Mouse (Mus musculus) embryo, embryonic 10 days (tissue): ENCODE results near the gene Pgf.
A peak's percentile ranks its signal among the peaks of the same experiment; 100 is the strongest.

Experiments
- DNase-seq: peaks from one replicate; pipeline ENCODE4 v3.0.0-alpha.2; 2015; ENCODE audit warnings: low spot score

Gene Pgf

DNA sequence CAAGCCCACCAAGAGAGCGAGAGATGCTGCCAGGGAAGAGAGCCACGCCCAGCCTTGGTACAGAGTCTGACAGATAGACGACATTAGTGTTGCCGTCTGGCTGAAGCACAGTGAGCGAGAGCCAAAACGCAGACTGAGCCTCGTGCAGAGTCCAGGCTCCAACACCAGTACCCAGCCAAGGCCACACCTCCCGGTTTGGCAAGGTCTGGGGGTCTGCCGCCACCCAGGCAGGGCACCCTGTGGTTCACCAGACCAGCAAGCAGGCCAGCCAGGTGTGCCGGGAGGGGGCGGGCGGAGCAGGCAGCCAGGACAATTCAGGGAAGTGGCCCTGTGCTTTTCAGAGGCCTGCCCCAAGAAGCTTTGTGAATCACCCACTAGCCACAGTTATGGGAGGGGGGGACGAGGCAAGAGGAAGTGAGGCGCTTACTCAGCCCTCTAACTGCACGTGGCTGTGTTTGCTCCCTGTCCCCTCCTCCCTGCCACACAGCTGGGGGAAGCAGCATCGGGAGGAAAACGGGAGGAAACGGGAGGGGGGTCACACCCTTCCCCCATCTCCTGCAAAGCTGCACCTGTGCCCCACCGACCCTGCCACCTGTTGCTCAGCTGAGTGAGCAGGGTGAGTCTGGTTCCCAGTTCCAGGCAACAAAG is 15.0 kb upstream of the Pgf start:
- no peak for DNase-seq

DNA sequence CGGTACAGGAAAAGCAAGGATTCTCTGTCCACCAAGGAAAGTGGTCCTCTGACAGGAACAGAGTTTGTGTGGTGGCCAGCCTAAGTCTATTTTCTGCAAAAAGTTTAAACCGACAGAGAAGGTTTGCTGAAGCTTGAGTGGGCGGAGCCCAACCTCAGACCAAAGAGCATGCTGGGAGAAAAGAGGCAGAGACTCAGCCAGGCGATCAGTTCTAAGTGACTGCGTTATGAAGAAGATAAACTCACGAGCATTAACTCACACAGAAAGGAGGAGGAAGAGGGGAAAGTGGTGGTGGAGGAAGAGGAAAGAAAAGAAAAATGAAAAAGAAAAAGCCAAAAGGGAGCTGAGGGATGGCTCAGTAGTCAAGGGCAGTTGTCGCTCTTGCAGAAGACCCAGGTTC is 12.7 kb upstream of the Pgf start:
- no peak for DNase-seq

DNA sequence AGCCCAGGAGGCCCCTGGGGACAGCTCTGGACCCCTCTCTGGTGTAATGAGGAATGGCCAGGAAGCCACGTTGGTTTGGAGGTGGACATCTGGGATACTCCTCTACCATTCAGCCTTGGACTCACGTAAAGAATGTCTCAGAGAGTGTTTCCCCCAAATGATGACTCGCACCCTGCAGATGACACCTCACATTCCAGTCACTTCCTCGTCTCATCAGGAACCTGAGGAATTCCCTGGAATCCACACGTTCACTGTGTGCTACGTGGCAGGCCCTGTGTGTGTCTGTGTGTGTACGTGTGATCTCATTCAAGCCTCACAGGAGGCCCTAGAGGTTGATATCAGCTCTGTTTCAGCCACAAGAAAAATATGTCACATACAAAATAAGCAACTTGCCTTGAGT is 8.8 kb upstream of the Pgf start:
- no peak for DNase-seq

DNA sequence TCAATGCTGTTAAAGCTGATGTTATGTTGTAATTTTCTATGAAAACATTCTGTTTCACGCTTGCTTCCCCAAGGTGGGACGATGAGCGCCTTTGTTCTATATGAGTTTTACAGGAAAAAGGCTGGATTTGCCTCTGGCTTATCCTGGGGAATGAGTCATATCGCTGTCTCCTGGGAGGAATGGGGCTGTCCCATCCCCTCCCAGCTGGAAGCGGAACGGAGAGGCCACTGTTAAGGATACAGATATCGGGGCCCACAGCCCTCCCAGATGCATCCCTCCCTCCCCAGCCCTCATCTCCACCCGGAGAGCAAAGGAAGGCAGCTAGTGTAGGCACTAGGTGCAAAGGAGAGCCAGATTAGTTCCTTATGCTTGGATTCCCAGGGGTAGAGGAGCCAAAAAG is 8.2 kb upstream of the Pgf start:
- no peak for DNase-seq

DNA sequence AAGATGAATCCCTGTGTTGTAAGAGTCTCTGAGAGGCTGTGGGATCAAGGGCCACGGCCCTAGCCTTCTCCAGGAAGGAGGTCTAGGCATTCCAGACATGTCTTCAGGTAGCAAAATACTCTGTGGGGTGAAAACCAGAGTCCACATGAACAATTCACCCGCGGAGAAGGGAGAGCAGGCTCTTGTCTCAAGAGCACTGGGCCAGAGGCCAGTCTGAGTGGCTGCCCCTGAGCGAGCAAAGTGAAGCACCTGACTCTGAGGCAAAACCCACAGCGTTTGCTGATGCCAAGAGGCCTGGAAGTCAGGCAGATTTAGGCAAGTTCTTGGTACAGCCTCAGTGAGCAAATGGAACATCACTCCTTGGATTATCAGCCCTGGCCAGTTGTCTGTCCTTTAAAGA is 6.5 kb upstream of the Pgf start:
- no peak for DNase-seq

DNA sequence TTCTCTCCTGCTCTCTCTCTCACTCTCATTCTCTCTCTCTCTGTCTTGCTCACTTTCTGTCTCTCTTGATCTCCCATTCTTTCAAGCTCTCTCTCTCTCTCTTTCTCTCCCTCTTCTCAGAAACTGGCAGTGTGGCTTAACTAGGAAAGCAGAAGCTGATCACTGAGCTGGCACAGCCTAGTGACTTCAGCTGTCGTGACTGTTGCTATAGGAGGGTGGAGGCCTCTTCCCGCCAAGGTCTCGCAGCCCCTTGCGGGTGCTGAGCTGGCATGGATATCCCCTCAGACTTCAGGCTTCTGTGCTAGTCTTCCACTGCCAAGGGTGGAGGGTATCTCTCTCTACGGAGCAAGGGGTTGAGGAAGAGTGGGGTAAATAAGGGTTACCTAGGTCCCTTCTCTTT is 5.3 kb upstream of the Pgf start:
- no peak for DNase-seq

DNA sequence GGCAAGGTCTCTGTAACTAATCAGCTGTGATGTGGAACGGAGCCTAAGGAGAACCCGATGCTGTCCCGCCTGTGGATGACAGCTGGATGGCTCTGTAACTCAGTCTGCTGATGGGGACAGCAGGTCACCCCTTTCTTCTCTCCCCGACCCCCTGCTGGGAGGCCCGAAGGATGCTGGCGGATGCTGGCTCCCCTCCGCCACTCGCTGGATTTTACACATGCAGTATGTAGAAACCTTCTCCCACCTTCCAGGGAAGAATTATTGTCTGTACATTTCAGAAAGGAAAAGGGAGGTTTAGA is 4.7 kb upstream of the Pgf start:
- DNase-seq: peak; percentile 45

DNA sequence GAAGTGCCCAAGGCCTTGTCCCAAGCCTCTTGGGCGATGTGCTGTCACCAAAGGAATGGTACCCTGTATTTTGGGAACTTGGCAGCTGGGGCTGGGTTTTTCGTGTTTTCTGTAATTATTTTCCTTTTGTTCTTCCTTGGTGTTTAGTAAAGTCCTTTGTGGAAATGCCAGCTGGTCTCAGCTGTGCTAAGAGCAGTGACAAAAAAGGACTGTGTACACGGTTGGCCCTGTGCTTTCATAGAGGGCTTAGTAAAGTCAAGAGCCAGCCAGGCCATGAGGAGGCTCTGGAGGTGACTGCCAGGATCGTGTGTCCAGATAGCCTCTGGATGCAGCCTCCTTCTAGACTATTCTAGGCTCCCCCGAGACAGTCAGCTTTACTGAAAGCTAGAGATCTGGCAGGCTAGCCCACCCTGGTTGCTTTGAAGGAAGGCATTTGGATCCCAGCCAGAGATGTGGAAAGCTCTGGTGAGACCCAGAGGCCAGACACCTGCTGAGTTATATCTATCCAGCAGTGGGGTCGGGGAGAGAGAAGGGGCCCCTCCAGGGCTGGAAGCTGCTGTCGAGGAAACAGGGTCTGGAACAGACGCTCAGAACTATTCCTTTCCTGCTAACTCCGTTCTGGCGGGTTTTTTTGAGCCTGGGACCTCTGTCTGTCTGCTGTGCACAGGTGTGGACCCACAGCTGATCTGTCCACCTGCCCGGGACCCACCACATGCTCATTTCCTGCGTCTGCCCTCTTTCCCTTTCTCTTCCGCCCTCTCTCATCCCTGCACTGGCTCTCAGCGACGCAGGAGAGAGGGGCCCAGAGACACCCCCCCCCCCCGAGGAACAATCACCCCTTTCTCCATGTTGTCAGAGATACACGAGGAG is 4.1 kb upstream of the Pgf start:
- DNase-seq: no peak

DNA sequence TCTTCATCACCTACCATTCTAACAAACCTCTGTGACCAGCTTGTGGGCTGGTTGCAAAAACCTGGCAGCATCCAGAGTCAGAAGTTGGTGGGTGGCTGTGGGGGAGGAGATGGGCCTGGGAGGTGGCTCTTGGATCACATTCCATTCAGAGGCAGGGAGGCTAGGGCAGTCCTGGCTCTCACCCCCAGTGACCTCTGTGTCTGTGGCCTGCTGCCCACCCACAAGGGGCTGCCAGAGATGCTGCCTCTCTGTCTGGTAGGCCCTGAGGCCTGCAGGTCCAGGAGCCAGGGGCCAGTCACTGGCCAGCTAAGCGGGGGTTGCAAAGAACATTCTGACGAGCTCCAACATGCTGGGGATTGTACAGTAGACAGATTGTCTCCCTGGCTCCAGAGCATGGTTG is 704 bp upstream of the Pgf start:
- no peak for DNase-seq

DNA sequence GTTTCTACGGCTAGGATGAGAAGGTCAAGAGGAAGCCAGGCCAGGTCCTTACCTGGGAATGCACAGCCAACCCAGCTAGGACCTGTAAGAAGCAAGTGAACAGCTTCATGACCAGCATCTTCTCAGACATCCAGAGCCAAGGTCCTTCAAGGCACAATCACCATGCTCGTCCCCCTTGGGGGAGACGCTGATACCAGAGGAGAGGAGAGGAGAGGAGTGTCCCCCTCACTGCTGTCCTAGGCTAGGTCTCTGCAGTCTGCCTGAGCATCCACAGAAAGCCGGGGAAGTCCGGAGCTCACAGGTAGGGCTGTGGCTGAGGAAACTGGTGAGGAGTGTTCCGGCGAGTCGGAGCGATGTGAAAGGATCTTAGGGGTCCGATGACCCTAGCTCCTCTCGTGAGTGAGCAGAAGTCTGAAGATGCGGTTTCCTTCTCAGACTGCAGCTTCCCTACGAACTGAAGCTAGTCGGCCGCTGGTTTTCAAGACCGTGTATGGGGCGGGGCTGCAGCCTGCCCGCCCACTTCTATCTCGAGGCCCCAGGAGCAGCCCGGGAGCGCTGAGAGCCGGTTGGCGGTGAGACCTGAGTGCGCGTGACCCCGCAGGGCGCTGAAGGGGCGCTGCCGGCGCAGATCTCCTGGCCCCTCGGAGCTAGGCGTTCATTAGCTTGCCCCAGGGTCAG is 605 bp downstream of the Pgf start:
- peak; percentile 74 for DNase-seq

DNA sequence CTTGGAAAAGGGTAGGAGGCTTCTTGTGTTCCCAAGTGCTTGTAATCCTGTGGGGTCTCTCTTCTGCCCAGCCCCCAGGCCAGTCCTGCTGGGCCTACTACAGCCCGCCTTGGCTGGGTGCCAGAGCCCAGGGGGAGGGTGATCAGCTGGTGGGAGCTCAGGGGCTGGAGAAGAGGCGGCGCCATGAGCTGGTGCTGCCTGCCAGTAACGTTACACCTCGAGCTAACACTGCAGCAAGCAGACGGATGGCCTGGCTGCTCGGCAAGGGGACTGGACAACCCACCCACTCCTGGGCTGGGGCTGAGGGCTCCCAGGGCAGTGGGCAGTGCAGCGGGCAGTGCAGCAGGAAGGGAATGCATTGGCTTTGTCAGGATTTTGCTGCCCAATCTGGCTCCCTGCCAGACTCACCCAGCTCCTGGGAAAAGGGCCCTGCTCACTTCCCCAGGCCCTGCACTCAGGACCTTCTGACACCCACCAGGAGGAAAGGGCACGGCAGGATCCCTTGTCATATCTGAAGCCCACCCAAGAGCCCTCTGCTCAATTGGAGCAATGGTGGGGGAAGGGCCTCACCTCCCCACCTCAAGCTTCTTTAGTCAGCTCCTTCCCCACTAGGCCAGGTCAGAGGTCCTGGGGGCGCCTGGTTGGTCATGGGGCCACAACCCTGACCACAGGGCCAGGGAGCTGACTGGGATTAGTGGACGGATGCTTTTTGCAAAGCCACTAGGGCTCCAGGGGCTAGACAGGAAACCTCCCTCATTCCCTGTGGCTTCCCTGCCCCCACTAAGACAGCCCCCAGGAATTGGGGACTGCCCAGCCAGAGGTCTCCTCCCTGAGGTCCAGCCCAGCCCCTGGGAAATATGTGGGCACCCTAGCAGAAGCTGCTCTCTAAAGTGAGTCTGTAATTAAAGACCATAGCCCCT is 1.4 kb downstream of the Pgf start:
- peak; percentile 73 for DNase-seq

DNA sequence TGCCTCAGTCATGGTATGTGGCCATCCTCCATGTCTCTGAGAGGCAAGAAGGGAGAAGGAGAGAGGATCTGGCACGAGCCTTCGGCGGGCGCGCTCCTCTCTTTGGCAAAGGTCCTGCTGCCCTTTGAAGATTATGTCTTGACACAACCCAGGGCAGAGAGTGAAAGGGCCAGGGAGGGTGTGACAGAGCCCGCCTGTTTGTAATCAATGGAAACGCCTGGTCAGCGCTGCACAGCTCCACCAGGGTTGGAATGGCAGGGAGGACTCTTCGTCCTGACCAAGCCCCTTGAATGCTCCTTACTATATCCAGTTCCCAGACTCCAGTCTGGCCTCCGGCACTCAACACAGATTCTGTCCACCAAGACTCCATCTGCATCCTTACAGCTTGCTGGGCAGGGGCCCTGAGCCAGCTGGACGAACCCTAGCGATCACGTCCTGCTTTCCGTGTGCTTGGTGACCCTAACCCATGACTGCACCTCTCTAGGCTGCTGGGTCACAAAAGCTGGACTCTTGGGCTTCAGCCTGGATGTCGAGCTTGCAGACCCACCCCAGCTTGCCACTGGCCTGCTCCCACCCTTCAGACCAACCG is 2.4 kb downstream of the Pgf start:
- no peak for DNase-seq

DNA sequence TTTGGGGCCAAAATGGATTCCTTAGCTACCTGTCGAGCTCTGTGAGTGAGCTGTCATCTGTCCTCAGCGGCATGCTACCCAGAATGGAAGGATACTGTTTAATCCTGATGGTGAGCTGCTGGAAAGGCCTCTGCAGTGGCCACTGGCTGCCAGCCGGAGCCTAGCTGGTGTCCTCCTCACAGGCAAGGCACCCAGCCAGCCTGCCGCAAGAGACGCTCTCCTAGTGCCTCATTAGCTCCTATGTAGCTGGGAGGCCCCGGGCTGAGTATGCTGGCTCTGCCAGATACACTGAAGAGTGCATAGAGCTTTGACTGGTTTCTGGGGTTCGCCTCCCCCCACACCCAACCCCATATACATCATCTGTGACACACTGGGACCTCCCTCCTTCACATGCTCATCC is 3.6 kb downstream of the Pgf start:
- DNase-seq: no peak

DNA sequence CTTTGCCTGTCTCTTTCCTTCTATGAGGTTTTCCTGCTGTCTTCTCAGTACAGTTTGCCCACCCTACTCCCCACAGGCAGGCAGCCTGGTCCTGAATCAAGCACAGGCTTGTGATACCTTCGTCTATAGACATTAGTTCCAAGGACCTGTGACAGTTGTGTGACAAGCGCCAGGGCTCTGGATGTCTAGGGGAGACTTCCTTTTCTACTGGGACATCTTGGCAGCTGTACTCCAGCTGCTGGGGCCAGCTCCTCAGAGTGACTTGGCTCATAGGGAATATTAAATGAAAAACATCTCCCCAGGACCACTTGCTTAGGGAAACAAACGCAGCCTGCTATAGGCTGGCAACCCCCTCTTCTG is 6.7 kb downstream of the Pgf start:
- DNase-seq: no peak

DNA sequence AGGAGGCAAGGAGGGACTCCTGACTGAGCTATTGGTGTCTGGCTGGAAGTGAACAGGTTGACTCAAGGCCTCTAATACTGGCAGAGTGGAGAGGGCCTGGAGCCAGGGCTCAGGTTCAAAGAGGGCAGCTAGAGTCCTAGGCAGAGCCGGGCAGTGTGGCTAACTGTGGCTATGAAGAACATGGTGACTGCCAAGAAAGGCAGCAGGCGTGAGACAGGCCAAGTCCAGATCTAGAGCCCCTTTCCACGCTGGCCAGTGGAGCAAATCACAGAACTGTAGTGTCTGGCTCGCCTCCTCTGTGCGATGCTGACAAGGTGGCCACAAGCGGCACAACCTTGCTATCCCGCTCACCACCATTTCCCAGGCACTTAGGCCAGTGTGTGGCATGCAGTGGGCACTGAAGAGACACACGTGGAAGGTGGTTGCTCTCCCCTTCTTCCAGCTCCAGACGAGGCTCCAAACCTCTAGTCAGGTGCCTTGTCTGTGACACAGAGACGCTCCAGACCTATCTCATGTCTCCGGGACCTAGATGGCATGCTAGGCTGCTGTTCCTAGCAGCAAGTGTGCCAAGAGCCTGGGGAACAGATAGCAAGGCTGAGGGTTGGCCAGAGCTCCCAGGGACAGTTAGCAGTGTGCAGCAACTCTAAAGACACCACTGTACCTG is 7.2 kb downstream of the Pgf start:
- DNase-seq: no peak

DNA sequence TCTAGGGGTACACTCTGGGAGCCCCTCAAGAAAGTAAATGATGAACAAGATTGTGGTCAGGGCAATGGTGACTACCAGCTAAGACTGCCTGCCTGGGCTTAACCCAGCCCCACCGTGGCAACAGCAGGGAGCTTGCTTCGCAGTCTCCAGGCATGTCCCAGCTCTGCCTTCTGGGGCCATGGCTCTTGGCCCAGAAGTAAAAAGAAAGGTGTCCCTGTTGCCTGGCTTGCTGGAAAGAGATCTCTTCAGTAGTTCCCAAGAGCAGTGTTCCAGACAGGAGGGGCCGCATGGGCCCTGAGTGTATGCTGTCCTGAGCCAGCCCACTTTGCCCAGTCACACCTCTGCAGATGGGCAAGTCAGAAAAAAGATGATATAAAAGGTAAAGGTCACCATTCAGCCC is 7.7 kb downstream of the Pgf start:
- DNase-seq: no peak

DNA sequence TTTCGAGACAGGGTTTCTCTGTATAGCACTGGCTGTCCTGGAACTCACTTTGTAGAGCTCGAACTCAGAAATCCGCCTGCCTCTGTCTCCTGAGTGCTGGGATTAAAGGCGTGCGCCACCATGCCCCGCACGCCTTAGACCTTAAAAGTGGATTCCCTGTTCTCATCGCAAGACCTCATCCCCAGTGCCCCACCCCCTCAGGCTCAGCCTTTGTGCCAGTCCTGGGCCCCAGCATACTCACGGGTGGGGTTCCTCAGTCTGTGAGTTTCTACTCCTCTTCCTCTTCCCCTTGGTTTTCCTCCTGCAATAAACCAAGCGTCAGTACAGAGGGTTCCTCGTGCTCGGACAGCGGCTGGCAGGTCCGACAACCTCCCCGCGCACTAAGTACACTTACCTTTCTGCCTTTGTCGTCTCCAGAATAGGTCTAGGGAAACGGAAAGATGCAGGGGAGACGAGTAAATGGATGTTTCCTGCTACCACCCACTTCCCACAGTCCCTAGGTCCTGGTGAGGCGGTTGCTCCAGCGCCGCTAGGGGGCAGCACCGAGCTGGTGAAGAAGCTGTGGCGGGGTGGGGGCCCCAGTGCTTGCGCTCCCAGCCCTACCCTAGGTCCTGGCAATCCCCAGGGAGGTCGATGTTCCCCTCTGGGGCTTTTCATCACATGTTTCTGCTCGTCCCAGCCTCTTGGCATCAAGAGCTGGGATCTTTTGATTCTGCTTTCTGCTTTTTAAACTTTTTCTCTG is 8.3 kb downstream of the Pgf start:
- peak; percentile 78 for DNase-seq

DNA sequence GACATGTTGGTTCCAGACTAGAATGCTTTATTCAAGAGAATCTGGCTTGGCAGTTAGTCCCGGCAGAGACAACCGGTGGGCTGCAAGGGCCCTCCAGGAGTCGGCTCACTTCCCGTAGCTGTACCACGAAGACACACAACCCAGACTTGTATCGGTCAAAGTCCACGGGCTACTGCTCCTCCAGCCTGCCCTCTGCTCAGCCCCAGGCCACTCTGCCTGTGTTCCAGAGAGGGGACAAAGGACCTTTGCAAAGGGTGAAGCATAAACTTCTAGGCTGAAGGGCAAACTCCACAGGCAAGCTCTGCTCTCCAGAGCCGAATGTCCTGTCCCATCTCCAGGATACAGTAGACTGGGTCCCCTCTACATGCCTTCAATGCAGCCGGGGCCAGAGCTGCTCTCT is 11.0 kb downstream of the Pgf start:
- no peak for DNase-seq

DNA sequence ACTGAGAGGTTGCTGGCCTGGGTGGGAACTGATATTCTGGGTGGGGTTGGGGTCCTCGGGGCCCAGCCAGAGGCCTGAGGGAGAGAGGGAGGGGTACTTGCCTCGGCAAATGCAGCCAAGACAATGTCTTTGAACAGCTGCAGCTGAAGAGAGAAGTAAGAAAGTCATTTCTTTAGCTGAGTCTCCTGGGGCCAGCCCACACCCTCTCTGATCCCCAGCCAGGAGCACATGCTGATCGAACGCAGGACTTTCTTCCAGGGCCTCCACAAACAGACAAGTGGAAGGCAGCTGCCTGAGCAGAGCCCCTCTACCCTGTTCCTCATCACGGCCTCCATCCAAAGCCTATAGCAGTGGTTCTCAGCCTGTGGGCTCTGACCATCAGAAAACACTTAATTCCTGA is 12.6 kb downstream of the Pgf start:
- DNase-seq: no peak

DNA sequence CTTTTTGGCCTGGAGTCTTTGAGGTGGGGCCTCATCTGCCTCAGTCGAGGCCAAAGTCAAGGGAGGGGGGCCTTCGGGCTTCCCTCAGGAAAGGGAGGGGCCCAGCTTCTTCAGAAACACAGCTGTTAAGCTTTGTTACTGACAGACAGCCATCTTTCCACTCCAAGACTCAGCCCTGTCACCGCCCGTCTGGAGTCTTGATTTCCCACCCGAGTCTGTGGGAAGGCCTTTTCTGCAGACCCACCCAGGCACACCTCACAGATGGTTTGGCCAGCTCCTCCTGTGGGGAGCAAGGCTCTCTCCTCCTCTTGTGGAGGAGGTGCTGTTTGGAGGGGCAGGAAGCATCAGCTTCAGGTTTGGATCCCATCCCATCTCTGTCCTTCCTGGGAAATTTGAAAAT is 18.0 kb downstream of the Pgf start:
- DNase-seq: no peak

DNA sequence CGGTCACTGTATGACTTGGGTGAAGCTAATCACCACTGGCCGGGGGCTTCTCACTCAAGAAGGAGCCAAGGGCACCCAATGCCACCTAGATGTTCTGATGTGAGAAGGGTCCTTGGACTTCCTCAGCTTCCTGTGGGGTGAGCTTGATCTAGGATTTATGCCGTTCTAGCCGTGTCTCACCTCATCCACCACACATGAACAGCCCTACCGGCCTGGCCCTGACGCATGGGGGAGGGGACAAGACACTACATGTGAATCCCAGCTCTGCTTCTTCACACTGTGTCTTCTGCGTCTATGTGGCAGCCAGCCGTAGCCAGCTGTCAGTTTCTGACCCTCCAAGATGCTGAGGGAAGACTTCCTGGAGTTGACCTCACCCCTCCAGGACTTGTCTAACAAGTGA is 18.8 kb downstream of the Pgf start:
- no peak for DNase-seq
